Mouse (Mus musculus) right cerebral cortex, postnatal 25 days (tissue): ENCODE measurements around the gene Rpl11.
"Not testable (repeated sequence)": the region's sequence is repeated elsewhere in the genome, so short reads cannot be mapped to it uniquely, and the experiment has no call there.

Experiments
- DNase-seq: peaks from one replicate; pipeline ENCODE4 v3.0.0; 2022

Gene Rpl11

GRCm38 (mm10) chr4:136025350-136025749 is 27.9 kb downstream of the Rpl11 start:
- no peak for DNase-seq

DNA sequence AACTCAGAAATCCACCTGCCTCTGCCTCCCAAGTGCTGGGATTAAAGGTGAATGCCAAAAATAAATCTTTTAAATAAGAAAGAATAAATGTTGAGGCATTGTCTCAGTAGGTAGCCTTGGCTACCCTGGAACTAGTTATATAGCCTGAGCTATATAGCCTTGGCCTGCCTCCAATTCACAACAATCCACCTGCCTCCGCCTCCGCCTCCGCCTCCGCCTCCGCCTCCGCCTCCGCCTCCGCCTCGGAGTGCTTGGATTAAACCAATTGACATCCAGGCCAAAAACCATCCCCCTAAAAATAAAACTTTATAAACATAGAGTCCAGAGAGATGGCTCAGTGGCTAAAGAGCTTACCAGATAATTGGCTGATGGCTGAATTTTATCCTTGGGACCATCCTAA is 30.3 kb downstream of the Rpl11 start:
- DNase-seq: no peak

DNA sequence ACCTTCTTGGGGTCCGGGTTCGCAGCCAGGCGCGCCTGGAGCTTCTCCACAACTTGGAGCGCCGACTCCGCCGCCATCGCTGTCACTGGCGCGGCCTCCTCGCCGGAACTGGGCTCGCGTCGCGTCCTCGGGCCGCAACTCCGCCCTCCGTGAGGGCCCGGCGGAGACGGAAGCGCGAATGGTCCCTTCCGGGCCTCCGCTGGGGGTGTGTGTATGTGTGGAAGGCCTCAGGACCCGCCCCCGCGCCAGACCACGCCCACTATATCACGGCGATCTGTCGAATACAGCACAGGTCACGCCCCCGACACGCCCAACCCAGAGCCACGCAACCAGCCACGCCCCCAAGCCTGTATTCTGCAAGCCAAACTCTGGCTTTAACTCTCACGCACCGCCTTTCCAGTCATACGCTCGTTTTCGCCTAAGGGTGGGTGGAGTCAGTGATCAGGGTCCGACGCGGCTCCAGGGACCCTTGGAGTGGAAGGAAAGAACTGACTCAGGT is 31.6 kb downstream of the Rpl11 start, which contains the start of gene Eloa:
Gene Eloa, minus strand, starts transcription at position 215 of the 499 bp plus-strand sequence.
- peak; percentile 97 for DNase-seq

DNA sequence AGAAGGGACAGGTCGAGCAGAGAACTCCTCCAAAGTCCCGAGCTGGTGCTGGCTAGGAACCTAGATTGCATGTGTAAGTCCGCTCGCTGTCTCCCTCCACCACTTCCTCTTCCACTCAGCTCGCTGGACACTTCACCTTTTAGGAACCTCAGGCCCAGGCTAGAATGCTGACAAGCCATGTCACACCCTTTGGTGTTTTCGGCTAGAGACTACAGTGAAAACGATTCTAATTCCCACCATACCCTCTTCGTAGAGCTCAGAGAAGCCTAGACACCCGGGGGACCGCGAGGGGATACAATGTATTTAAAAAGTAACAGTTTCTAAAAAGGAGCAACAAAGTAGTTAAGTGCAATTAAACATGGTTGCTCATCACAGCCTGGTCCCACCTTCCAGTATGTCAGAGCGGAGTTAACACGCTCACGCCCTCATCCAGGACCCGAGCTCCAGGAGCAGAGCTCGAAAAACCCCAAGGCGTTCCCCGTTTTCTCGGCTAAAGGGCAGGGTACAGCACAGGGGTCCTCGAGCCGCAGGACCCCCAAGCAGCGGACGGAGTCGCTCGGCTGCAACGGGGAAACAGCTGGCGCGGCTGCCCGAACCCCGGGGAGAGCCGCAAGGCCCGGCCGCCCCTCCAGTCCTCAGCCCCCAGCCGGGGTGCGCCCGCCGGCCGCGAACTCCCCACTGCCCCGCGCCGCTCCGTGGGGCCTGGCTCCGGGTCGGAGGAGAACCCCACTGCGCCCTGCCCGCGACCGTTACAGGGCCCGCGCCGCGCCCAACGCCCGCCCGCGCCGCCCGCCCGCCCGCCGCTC is 32.3 kb downstream of the Rpl11 start:
- DNase-seq: no peak

GRCm38 (mm10) chr4:136016059-136016602 is 37.1 kb downstream of the Rpl11 start:
- no peak for DNase-seq

- DNase-seq: no peak
Observed at GRCm38 (mm10) chr4:136010586-136010985, 42.6 kb downstream of the Rpl11 start.

GRCm38 (mm10) chr4:136008782-136009447 is 44.3 kb downstream of the Rpl11 start:
- no peak for DNase-seq

GRCm38 (mm10) chr4:136006821-136007220 is 46.4 kb downstream of the Rpl11 start:
- DNase-seq: no peak

GRCm38 (mm10) chr4:136004921-136005320 is 48.3 kb downstream of the Rpl11 start:
- no peak for DNase-seq

GRCm38 (mm10) chr4:136004107-136004675 is 49.0 kb downstream of the Rpl11 start:
- DNase-seq: no peak

DNA sequence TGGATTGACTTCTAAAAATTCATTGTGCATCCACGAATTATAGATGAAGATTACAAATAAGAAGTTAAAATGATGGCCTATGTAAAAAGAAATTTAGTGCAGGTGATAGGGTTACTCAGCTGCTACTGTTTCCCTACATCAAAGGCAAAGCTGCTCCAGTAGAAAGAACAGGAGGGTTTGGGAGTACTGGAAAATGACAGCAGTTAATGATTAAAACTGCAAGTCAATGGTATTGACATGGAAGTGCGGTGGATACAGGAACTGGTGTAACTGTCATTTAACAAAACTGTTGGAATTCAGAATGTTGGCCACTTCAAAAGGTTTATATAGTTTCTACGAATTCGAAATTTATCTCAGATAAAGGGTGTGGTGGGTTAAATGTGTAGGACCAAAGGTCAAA is 58.1 kb downstream of the Rpl11 start:
- DNase-seq: no peak

DNA sequence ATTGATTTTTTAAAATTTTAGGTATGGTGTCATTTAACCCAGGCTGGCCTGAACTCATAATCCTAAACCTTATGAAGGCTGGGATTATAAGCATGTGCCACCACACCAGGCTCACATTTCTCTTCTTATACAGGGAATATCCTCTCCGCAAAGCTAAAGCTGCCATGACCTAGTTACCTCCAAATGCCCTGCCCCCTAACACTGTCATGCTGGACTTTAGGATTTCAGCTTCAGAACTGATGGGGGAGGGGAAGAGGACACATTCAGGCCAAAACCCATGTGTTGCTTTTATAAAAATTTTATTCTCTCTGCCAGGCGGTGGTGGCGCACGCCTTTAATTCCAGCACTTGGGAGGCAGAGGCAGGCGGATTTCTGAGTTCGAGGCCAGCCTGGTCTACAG is 59.3 kb downstream of the Rpl11 start:
- DNase-seq: no peak

GRCm38 (mm10) chr4:135987714-135988113 is 65.5 kb downstream of the Rpl11 start:
- no peak for DNase-seq

DNA sequence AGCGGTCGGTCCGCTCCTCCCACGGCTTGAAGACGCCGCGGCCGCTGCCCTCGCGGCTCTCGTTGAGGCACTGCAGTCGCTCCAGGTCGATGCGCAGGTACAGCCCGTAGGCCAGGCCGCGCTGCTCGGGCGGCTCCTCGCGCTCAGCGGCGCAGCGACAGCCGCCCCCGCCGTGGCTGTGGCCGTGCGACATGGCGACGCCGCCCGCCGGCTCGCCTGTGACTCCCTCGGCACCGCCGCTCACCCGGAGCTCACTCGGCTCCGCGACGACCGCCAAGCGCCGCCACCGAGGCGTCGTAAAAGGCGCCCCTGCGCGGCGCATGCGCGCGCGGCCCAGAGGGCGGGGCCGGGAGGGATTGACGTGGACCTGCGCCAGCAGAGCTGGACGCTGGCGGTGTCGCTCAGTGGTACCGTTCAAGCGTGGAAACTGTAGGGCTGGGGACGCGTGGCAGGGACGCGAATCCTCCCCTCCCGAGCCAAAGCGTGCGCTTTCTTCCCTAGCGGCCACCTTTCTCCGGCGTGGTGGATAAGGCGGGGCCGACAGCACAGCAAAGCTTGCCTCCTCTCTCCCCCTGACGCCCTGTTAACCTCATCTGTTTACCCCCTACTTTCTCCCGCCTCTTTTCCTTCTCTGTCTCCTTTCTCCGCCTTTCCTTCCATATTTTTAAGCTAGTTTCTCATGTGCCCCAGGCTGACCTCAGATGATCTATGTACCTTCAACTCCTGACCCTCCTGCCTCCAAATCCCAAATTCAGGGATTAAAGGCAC is 66.1 kb downstream of the Rpl11 start, which contains the start of gene Pithd1:
Gene Pithd1, minus strand, starts transcription at position 322 of the 768 bp plus-strand sequence.
- DNase-seq: peak; percentile 92

DNA sequence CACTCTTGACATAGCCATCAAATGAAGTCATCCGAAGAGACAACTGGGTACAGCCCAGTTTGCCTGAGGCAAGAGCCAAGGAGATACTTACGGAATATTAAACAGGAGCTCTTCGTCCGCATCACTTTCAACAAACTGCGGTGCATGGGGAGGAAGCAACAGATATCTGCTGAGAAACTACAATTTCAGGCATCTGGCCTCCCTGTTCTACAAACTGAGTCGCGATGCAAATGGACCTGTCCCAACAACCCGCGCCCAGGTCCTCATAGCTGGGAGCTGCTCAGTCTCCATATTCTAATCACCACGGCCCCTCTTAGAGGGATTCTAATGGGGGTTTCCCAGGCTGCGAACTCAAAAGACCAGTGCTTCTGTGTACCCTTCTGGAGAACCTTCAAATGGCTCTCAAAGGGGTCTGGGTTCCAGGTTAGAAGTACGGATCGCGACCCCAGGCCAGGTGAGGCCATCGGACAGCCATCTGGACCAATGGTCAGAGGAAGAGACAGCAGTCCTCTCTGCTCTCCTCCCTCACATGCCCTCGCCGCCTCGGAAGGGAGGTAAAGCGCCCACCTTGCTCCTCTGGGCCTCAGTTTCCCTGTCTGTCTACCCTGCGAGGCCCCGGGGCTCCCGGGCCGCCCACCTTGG is 66.8 kb downstream of the Rpl11 start:
- no peak for DNase-seq

DNA sequence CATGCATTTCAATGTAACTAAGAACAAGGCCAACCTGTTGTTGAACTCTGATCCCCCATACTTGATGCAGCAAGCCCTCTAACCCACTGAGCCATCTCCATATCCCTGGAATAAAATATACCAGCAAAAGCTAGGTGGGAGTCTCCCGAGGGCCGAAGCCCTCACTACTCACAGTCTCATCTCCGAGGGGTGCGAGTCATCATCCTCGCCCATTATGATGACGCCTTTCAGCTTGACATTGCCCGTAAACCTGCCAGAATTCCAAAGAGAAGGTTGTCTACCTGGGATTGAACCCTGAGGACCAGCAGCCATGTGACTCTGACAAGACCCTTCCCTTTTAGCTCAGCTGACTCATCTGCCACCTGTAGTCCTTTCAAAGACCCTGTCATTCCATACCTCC is 67.5 kb downstream of the Rpl11 start:
- no peak for DNase-seq

DNA sequence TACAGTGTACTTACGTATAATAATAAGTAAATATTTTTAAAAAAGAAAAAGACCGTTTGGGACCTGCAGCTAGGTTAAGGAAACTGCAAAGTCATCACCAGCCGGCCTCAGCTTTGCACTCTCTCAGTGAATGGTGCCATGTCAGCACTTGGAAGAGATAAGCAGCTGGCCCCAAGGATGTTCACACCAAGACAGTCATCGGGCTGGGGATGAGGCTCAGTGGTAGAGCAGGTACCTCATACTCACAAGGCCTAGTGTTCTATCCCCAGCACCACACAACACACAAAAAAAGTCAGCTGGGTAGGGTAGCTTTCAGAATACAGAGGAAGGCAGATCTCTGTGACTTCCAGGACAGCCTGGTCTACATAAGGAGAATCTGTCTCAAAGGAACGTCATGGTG is 68.0 kb downstream of the Rpl11 start:
- no peak for DNase-seq

GRCm38 (mm10) chr4:135984556-135984955 is 68.7 kb downstream of the Rpl11 start:
- no peak for DNase-seq

GRCm38 (mm10) chr4:135981524-135982063 is 71.6 kb downstream of the Rpl11 start:
- peak; percentile 69 for DNase-seq

DNA sequence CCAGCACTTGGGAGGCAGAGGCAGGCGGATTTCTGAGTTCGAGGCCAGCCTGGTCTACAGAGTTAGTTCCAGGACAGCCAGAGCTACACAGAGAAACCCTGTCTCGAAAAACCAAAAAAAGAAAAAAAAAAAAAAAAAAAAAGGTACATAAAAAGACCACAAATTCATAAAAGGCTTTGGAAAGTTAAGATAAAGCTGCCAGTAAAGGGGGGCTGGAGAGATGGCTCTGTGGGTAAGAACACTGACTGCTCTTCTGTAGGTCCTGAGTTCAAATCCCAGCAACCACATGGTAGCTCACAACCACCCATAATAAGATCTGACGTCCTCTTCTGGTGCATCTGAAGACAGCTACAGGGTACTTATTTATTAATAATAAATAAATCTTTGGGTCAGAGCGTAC is 73.0 kb downstream of the Rpl11 start:
- not testable (repeated sequence) for DNase-seq
